Mouse (Mus musculus) thymus, adult 18-20 months (tissue): ENCODE results near the gene Grm6.
A peak's percentile ranks its signal among the peaks of the same experiment; 100 is the strongest.

ENCODE experiments used
- DNase-seq, 2 experiments: peaks; one replicate each; pipeline ENCODE4 v3.0.0; 2022; ENCODE audit warnings: mixed read lengths in 2 of 2

Grm6 gene

GRCm38 (mm10) chr11:50850177-50850735 is at the start of gene Grm6:
Gene Grm6 (plus strand): TSS chr11:50850685.
- peak; percentile 37 to 60 for DNase-seq

- no peak for DNase-seq
Measured at GRCm38 (mm10) chr11:50814233-50814632, 36.3 kb upstream of the Grm6 start.

GRCm38 (mm10) chr11:50826214-50826613 is 24.3 kb upstream of the Grm6 start:
- DNase-seq = no peak

DNA sequence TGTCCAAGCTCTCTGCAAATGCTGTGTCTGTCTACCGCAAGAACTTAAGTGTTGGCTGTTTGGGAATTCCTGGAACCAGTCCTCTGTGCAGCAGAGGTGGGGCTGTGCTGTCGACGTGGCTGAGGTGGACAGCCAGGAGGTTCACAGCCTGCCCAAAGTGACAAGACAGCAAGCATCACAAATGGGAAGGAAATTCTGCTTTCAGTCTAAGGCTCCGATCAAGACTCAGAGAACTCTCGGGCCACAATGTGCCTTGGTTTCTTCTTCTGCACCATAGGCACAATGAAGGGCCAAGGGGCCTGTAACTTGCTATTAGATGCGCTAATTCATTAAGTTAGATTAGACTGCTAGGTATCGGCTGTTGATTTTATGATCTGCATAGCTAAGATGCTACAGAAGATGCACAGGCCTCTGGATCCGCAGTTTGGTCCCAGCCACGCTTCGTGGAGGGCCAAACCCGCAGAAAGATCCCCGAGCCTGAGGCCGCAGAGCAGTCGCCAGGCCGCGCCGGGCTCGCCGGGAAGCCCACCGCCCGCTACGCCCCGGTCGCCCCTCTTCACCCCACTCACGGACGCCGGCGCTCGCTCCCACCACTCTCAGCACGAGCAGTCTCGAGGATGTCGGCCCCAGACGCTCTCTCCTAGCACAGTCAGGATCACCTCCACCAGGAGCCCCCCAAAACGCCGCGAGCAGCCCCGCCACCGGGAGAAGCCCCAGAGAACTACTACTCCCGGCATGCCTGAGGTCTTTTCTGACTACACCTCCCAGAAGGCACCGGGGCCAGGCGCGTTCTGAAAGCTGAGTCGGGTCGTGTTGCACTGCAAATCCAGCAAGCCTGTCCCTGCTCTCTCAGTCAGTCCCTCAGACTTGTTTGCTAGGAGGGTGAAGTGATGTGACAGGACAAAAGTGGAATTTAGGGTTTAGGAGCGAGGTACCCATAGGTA is 23.2 kb upstream of the Grm6 start, which contains the start of gene Zfp354c:
Gene Zfp354c (minus strand): TSS at position 715 of the 944 bp plus-strand sequence.
- peak; percentile 79 to 82 for DNase-seq

DNA sequence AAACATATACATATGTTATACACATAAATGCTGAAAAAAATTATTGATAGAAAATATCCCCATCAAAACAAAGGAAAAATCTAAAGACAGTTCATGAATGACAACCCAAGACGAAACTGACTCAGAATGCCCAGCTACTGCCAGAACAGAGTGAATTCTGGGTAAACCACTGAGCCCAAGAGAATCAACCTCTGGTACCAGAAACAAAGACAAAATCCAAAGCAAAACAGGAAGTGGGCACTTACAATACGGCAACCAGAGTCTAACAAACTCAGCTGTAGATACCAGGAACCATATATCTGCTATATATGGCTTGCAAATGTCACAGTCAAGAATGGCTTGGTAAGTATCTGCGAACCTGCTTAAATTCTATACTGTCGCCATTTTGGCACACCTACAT is 14.8 kb upstream of the Grm6 start:
- DNase-seq = no peak

DNA sequence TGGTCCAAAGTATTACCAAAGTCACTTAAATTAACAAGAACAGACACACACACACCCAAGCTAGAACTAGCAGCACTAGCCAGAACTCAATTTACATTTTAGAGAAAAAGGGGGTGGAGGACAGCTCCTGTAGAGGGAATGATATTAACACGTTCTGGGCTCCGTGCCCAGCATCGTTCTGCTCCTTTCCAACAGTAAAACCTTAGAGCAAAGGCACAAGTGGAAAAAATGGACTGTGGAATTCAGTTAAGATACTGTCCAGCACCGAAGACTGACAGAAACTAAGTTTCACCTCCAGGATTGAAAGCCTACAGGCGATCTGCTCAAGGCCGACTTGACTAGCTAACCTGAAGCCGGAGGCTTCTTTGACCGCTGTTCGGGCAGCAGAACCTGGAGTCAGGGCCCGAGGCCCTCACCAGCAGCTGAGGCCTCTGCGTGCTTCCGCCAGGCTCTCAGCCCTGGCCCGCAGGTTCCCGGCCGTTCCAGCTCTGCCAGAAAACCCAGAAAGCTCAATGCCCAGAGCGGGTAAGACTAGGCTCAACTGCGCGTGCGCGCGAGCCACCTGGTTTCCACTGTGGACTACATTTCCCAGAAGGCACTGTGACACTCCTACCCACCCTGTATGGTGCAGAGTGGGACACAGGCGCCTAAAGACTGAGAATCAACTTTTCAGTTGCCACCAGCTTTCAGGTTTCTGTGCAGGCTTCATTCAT is 9.3 kb upstream of the Grm6 start, which contains the start of gene Zfp879:
Gene Zfp879 (minus strand): TSS at position 530 of the 713 bp plus-strand sequence.
- DNase-seq = peak; percentile 80 to 85

DNA sequence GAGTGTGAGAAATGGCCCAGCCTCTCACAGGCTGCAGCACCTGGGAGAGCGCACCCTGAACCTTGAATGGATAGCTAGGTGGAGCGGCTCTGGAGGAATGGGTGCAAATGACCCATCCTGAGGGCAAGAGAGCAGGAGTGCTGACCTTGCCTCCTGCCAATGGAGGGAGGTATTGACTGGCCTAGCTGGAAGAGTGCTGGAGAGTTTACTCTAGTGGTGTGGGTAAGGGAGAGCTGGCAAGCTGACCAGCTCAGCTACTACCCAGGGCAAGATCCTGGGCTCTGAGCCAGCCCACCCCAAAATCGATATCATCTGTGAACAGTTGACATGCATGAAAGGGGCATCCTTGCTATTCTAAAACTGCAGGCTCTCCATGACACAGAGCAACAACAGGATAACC is 4.5 kb upstream of the Grm6 start:
- no peak for DNase-seq

GRCm38 (mm10) chr11:50847047-50847446 is 3.4 kb upstream of the Grm6 start:
- DNase-seq = no peak

GRCm38 (mm10) chr11:50848520-50849137 is 1.9 kb upstream of the Grm6 start:
- no peak for DNase-seq

- no peak for DNase-seq
Measured at GRCm38 (mm10) chr11:50849310-50849709, 1.2 kb upstream of the Grm6 start.

GRCm38 (mm10) chr11:50850989-50851601 is 610 bp downstream of the Grm6 start:
- DNase-seq = no peak

- no peak for DNase-seq
Measured at GRCm38 (mm10) chr11:50878641-50879040, 28.2 kb downstream of the Grm6 start.

- DNase-seq = no peak
Measured at GRCm38 (mm10) chr11:50883756-50884155, 33.3 kb downstream of the Grm6 start.

DNA sequence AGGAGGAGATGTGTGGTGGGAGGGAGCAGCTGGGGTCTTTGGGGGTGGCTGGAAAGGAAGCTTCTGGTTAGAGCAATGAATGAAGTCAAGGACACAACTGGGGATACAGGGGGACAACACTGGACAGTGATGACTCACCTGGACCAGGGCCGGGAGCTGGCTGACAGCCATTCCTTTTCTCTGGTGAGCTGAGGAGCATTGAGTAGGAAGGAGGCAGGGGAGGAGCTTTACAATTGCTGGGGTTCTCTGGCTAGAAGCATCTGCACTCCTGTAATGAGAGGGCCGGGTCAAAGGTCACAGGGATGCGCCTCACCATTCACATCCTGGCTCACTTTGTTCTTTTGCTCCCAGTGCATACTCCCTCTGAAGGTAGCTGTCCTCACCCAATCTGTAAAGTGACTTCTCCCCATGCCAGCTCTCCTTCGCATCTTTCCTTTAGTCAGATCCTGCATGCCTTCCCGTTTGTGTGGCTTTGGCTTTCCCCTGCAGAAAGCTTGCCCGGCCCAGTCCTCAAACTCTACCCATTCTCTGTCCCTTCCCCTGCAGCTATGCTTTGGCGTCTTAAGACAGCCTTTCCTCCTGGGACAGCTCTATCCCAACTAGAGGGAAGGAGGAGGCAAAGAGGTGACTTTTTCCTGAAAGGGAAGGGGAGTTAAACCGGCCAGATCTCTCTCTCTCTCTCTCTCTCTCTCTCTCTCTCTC is 35.9 kb downstream of the Grm6 start:
- no peak for DNase-seq

DNA sequence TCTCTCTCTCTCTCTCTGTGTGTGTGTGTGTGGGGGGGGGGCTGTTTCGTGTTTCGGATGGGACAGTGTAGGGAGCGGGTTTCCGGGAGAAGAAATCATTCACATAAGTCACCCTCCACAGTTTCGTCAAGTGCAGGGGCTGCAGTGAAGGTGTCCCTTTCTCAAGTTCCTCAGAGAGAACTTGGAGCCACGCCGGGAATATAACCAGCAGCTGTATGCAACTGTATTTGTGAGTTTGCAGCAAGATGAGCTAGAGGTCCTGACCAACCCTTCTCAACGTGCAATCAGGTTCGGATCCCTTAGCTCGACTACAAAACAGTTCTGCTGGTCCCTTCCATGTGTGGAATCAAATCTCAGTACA is 36.4 kb downstream of the Grm6 start:
- no peak for DNase-seq

DNA sequence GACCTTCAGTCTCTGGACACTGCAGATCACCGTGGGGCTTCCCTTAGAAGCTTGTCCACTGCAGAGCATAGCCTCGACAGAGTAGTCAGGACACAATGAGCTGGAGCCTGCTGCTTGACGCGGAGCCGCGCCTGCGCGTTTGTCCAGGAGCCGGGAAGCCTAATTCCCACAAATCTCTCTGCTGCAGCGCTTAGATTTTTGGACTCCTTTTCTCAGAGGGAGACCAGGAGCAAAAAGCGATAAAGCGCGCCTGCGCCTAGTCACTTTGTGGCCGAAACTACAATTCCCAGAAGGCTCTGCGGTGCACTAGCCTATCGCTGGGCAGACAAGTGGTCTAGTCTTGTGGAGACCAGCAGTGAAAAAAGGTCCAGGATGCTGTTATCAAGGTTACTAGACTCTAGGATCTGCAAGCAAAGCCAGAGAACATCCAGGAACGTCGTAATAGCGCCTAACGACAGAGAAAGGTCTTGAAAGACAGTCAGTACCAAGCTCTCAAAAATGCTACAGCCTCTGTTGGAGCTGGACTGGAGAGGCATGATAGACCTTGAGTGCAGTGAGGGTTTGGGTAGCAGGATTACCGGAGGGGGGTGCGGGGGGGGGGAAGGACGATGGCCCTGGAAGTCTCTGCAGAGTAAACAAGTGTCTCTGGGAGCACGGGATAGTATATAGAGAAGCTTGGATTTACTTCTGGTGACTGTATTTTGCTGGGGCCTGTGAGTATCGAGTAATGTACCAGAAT is 37.1 kb downstream of the Grm6 start, which contains the start of gene Zfp454:
Gene Zfp454 (minus strand): TSS at position 262 of the 739 bp plus-strand sequence.
- peak; percentile 5 to 7 for DNase-seq

DNA sequence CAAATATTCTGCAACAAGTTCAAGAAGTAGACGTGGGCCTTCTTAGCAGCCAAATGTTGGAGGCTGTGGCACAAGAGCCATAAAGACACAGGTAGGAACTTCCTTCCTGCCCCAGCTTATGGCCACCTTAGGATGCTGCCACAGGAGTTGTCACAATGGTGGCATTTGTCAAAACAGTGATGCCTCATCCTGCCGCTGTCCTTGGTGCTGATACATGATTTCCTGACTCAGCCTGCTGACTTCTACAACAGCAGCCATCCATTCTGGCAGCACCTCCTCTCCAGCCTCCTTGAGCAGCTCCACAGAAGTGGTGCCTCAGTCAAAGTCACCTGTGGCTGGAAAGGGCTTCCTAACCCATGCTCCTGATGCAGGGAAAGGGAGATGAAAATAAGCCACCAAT is 42.0 kb downstream of the Grm6 start:
- no peak for DNase-seq

DNA sequence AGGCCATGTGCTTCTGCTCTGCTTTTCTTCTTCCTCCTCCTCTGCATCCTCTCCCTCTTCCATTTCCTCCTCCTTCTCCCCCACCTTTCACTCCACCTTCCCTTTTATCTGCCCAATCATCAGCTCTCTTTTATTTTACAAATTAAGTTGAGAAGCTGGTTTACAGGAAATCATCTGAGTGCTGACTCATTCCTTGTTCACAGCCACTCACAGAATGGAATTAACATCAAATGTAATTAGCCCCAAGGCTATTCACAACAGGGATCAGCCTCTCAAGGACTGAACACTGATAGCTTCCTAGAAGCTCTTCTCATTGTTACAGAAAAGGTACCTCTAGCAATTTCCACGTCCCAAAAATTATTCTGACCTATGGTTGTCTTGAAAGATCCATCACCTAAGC is 46.9 kb downstream of the Grm6 start:
- no peak for DNase-seq

GRCm38 (mm10) chr11:50908136-50908535 is 57.7 kb downstream of the Grm6 start:
- no peak for DNase-seq

GRCm38 (mm10) chr11:50913301-50913700 is 62.8 kb downstream of the Grm6 start:
- DNase-seq = no peak

DNA sequence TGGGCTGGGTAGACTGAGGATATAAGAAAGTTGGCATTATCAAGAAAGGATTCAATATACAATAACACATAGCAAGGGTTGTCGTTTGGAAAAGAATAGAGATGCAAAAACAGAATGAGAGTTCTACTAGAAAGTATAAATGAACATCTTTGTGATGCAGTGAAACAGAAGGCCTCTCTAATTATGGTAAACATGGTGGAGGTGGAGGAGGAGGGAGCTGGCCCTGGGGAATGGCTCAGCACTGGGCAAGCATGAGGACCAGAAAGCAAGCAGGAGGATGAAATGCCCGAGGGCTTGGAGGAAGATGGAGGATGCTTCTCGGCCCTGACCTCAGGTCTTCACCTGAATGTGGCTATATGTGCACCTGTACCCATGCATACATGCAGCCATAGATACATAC is 64.0 kb downstream of the Grm6 start:
- no peak for DNase-seq
